Mouse (Mus musculus) kidney, adult 18-20 months (tissue): ENCODE measurements around the gene Olfr686.
A peak's percentile ranks its signal among the peaks of the same experiment; 100 is the strongest.

Source experiments
- DNase-seq: peaks from one replicate; pipeline ENCODE4 v3.0.0; 2021

Olfr686 gene

DNA sequence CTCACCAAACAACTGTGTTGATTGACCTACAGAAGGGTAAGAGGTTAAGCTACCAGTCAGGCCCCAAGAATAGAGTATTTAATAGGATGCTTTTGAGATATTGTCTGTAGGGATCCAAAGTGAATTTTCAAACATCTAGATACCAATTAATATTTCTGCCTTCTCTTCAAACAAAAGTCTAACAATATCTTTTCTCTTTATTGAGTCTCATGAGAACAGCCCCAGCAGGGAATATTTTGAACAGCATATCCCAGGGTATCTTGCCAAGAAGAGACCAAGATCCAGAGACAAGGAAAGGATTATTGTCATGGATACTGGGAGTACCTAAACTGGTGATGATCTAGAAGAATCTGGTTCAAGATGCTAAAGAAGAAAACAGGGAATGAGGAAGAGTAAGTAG lies at the start of gene Olfr686:
Gene Olfr686 (minus strand): TSS at position 101 of the 400 bp plus-strand sequence.
- no peak for DNase-seq

DNA sequence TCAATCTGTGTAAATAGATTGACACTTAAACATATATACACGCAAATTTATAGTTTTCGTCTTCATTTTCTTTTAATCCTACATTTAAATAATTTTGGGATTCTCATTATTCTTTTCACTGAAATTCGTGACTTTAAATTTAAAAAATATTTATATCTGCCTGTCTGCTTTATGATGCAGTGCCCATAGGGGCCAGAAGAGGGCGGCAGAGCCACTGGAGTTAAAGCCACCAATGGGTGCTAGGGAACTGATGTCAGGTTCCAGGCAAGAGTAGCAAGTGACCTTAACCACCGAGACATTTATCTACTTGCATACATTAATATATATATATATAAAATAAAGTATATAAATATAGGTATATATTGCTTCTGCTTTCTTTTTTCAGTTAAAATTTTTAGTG lies 49.4 kb upstream of the Olfr686 start:
- peak; percentile 34 for DNase-seq

DNA sequence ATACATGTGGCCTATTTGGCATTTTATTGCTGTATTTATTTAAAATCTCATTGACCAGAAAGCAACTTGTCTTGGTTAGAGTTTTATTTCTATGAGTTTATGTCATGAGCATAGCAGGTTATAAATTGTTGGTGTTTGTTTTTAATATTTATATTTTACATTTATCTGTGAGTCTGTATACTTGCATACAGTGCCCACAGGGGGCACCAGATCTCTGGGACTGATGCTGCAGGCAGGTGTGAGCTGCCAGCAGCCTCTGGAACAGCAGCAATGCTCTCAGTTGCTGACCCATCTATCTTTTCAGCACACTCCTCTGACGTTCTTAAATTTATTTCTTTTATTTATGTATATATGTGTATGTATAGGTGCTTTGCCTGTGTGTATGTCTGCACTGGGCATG lies 40.9 kb upstream of the Olfr686 start:
- DNase-seq: no peak

DNA sequence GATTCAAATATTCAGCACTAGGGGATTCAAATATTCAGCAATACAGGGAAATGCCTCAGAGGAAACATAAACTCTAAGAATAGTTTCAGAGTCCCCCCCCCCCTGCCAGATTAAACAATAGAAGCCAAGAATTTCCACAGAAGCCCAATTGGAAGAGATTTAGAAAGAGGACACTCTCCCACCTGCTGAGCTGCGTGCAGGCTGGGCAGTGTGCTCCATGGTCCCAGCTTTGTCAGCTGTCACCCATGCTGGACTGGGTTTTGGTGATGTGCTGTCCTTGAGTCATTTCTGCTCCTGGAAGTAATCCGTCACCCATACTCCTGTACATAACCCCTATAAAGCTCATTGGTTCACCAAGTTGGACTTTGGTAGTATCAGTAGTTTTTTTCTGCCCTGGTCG lies 40.4 kb upstream of the Olfr686 start:
- no peak for DNase-seq

DNA sequence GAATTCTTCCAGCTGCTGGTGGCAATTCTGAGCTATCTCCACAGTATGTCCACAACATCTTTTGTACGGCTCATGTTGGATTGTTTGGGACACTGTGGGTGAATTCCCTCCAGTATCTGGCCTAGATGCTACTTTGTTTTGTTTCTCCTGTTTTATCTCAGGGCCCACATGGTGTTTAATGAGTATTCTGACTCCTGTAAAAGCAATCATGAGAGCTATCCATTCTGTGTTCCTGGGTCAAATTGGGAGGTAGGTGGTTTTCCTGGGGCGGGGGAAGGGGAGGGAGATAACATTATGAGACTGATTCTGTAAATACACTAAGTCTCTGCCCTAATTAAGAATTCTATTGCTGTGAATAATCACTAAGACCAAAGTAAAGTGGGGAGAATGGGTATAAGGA lies 22.1 kb upstream of the Olfr686 start:
- no peak for DNase-seq

DNA sequence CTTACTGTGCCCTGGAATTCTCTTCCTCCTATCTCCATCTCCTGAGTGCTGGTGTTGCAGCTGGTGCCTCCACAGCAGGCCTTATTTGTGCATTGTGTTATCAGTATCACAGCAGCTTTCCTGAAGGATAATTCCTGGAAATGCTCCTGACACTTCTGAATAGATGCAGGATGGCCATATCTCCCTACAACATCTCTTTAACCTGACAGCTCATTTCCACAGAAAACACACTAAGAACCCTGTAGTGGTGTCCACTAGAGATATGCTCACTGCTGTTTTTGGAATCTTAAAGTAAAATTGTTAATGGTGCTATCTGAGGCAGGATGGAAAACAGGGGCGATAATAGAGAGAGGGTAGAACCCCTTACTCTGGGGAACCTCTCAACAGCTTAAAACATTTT lies 20.9 kb upstream of the Olfr686 start:
- no peak for DNase-seq

DNA sequence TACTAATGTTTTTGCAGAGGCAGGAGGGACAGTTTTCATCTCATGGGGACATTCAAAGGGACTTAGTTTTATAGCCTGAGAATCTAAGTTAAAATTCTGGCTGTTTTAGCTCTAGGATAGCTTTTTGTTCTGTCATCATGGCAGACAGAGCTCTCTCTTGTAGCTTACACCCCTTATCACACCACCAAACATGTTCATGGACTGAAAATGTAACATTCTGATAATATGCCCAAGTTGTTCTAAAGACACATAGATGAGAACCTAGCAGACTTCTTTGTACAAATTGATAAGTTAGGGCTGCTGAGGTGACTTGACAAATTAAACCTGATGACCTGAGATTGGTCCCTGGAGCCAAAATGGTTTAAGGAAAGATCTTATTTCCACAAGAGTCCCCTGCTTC lies 19.4 kb upstream of the Olfr686 start:
- DNase-seq: no peak

DNA sequence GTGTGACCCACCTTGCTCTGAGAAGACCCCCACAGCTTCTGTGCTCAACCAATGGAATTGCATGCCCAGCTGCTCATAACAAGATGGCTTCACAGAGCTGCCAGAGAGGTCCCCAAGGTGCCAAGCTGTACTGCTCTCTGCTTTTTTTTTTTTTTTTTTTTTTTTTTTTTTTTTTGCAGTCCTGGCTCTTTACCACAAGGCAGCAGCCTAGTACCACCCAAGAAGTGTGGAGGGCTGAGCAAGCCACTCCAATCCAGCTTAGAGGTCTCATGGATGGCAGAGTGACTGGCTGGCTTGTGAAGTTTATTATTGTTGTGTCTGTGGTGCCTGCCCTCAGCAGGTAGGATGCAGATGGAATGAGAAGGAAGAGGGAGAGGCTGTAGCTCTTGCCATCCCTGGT lies 18.8 kb upstream of the Olfr686 start:
- no peak for DNase-seq

DNA sequence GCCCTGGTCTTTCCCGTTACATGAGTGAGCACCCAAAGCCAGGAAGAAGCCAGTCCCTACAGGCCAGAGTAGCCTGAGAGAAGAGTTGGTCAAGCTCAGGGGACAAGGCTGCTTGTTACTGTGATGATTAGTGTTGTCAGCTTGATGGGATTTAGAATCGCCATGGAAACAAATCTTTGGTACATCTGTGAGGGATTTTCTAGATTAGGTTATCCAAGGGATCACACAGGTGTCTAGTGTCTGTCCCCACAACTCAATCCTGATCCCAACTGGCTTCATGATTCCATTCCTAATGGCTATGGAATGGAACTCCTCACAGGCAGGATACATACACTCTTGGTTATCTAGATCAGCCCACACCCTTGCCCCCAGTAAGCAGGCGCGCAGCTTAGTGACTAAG lies 11.0 kb upstream of the Olfr686 start:
- DNase-seq: no peak

DNA sequence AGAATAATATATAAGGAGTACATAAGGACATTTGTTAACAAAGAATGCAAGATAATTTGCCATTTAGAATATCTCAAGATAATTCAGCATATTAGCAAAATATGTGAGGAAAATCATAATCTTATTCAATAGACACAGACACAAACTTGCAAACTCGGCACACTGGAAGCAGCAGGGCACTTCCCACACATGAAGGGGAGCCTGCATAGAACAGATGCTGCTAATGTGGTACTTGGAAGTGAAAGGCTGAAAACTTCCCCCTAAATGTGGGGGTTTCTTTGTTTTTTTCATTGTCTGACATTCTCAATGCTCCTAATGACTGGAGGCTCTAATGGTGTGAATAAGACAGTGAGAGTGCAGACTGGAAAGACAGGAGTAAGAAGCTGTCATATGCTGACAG lies 7.5 kb upstream of the Olfr686 start:
- no peak for DNase-seq

DNA sequence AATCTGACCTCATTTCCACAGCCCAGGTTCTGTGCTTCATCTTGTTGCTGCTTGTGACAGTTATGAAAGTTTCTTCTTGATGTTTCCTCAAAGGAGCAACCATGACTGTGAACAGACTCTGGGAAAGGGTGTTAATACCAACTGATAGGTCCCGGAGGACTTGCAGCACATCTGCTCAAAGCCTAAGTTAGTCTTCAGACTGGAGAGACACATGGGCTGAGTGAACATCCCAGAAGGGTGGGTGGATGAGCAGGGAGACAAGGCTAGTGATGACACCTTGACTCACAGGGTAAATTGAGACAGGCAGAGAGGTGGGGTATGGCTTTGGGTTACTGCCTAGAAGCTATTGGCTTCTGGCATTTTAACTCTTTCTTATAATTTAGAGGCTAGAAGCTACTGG lies 21.4 kb downstream of the Olfr686 start, which contains the start of gene Olfr685:
Gene Olfr685 (minus strand): TSS at position 101 of the 400 bp plus-strand sequence.
- no peak for DNase-seq

DNA sequence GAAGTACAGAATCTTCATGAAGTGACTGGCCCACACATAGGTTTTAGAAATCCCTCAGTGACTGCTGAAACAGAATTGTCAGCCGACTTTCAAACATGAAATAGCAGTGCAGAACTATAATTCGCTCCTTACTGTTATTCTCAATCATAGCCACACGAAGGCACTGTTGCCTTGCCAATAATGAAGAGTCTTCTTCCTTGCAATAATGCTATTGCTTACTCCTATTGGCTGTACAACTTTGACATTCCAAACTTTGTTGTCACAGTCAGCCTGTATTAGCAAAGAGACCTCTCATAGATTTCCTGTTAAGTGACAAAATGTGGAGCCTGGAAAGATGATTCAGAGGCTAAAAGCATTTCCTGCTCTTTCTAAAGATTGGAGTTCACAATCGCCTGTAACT lies 36.5 kb downstream of the Olfr686 start:
- no peak for DNase-seq

DNA sequence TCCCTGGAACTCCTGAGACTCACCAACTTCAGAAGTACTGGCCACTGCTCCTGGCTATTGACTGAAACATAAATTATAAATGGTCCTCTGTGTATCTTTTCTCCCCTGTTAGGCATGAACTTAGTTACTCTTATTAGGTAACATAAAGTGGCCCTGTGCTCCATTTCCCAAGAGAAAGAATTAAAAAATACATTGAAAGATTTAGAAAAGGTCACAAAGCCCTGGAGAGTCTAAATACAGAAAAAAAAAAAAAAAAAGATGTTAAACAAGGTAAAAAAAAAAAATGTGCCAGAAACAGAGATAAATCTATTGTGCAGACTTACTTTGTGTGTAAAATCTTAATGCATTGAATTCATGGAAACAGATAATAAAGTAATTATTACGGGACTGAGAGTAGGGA lies 43.7 kb downstream of the Olfr686 start, which contains the start of gene Olfr684:
Gene Olfr684 (minus strand): TSS at position 101 of the 400 bp plus-strand sequence.
- DNase-seq: no peak
